Mouse (Mus musculus): ENCODE data around the gene Sox5.

Gene Sox5

DNA sequence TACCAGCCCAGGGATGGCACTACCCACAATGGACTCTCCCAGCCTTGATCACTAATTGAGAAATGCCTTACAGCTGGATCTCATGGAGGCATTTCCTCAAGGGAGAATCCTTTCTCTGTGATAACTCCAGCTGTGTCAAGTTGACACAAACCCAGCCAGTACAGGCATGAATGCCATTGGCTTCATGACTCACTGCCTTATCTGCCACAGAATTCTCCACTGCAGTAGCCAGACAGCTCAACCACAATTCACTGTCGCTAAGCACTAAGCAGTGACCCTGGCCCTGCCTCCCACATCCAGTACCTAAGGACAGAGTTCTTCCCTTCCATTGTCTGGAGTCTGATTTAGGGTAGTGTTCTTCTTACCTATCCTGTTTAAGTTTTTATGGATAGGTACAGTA is 65.4 kb downstream of the Sox5 start:
- no peak for DNase-seq (ENCODE audit: extremely low spot score)

- DNase-seq (ENCODE audit: extremely low spot score) = no peak
These were observed 69.9 kb downstream of the Sox5 start for GRCm38 (mm10) chr6:144711841-144712240.

- DNase-seq (ENCODE audit: extremely low spot score) = no peak
These were observed 71.0 kb downstream of the Sox5 start for GRCm38 (mm10) chr6:144710816-144711215.

- DNase-seq (ENCODE audit: extremely low spot score) = no peak
These were observed 72.1 kb downstream of the Sox5 start for GRCm38 (mm10) chr6:144709614-144710180.

DNA sequence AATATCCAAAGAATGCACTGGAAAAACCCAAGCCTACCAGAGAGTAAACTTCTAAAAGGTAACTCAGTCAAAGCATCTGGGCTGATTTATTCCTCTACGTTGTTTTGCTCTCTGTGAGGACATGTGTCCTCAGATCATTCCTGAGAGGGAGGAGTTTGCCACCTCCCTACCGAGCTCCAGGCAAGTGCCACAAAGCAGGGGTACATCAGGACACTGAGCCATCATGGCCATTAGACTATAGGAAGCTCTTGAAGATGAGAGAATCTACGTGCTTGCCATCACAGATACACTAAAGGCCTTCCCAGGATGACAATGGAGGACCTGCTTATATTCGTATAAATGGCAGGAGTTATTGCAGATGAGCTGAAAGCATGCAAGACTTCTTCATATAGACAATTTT is 73.4 kb downstream of the Sox5 start:
- DNase-seq (ENCODE audit: extremely low spot score) = no peak

GRCm38 (mm10) chr6:144707976-144708375 is 73.8 kb downstream of the Sox5 start:
- no peak for DNase-seq (ENCODE audit: extremely low spot score)

- no peak for DNase-seq (ENCODE audit: extremely low spot score)
These were observed 76.8 kb downstream of the Sox5 start for GRCm38 (mm10) chr6:144704962-144705361.

- DNase-seq (ENCODE audit: extremely low spot score) = no peak
These were observed 86.1 kb downstream of the Sox5 start for GRCm38 (mm10) chr6:144695660-144696059.

GRCm38 (mm10) chr6:144693211-144693899 is 88.4 kb downstream of the Sox5 start:
- DNase-seq (ENCODE audit: extremely low spot score) = no peak

- DNase-seq (ENCODE audit: extremely low spot score) = no peak
These were observed 90.3 kb downstream of the Sox5 start for GRCm38 (mm10) chr6:144691298-144692041.

- no peak for DNase-seq (ENCODE audit: extremely low spot score)
These were observed 92.7 kb downstream of the Sox5 start for GRCm38 (mm10) chr6:144689076-144689475.

DNA sequence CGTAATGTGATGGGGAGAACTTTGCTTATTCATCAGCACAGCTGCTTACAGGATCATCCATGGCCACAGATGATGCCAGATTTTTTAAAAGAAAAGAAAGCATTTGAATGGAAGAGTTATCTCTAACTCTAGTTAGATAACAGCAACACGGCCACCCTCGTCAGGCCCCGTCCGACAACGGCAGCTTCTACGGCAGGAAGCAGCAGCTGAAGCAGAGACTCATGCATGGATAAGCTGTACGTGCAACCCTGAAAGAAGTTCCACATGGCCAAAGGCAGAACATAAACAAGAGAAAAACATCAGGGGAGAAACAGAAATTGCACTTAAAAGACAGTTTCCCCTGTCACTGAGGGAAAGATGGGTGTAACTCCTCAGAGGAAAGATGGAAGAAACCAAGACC is 94.1 kb downstream of the Sox5 start:
- DNase-seq (ENCODE audit: extremely low spot score) = no peak

DNA sequence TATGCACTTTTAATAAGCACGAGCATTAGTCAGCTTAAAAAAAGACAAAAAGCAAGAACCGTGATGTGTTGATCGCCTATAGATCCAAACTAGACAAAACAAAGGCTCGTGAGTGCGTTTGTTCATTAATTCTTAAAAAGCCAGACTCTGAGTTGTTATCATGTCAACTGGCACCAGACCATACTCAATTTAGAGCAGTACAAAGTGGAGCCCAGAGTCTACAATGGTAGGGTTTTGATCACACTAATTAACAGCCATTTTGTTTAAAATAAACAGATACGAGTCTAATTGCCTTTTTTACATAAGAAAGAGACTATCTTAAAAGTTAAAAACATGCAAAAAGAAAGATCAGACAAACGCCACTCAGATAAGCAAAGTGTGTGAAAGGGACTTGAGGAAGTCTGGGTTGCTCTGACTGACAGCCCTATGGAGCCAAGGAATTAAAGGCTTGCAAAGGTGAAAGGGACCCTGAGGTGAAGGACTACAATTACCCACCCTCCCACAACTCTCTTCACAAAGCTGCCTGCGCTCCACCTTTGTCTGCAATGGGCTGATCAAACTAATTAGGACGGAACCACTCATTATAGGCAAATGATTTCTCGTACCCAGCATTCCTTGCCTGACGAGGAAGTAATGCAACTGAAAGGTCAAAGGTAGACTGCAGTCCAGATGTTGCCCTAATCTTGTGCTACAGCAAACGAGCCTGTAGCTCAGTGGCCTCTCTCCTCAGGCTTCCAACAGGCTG is 100.6 kb downstream of the Sox5 start:
- DNase-seq (ENCODE audit: extremely low spot score) = no peak

- DNase-seq (ENCODE audit: extremely low spot score) = no peak
These were observed 104.2 kb downstream of the Sox5 start for GRCm38 (mm10) chr6:144677491-144678133.

DNA sequence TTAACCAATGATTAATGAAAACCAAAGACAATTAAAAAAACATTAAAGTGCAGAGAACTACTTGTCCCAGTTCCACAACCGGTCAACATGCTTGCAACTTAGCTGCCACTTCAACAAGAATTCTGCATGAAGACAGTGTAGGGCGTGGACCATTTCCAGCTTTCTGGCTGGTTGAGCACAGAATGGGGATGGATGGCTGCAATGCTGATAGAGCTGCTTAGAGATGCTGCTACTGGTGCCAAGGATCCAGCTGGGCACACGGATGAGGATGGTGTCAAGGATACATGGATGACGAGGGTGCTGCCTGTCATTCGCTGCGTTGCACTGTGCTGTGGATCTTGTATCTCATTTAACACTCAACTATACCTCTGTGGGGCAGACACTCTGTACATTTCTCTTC is 106.7 kb downstream of the Sox5 start:
- no peak for DNase-seq (ENCODE audit: extremely low spot score)

DNA sequence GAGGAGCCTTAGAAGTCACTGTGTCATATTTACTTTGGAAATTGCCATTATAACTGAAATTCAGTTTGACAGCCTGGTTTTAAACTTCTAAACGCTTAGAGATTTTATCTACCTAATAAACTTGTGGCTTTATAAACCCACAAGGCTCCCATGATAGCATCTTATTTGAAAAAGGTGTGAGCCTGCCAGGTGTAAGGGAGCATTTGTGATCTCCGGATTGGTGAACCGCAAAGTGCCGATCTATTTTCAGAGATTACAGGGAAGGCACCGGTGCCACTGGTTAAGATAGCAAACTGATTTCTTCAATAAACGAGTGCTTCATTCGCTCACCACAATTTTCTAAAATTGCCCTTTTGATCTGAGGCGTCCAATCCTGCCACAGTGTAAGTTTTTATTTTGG is 107.9 kb downstream of the Sox5 start:
- no peak for DNase-seq (ENCODE audit: extremely low spot score)

GRCm38 (mm10) chr6:144670433-144671167 is 111.2 kb downstream of the Sox5 start:
- no peak for DNase-seq (ENCODE audit: extremely low spot score)

- no peak for DNase-seq (ENCODE audit: extremely low spot score)
These were observed 115.2 kb downstream of the Sox5 start for GRCm38 (mm10) chr6:144666617-144667016.

GRCm38 (mm10) chr6:144664765-144665164 is 117.0 kb downstream of the Sox5 start:
- no peak for DNase-seq (ENCODE audit: extremely low spot score)

DNA sequence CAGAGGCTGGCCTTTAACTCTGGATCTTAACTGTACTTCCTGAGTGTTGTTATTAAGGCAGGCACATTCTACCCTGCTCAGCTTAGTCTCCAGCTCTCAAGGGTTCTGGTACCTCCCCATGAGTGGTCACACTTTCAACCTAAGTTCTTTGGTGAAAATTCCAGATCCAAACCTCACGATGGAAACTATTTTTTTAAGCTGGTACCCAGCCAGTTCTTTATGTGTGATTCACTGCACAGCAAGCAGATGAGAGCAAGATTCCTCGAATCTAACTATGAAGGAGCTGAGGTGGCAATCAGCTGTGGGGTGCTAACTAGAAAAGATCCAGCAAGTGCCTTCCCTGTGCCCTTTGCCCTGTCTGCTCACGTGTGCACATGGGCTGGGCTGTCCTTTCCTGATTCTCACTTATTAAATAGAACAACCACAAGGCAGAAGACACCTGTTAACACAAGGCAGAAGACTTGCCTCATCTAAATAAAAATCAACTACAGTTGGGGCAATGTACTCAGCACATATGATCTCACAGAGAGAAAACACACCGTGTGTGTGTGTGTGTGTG is 118.2 kb downstream of the Sox5 start:
- DNase-seq (ENCODE audit: extremely low spot score) = no peak
